Mouse (Mus musculus) hindbrain, postnatal 0 days (tissue): ENCODE data around the gene Rela. TPM values are rescaled to one million over a fixed set of nuclear protein-coding genes. Genes with fewer than 3 reads are reported as not detected.

Source experiments
- ATAC-seq: fragments of 200-750 bp; cut with Nextera tagmentation; 2 replicates; pipeline ENCODE4 v1.8.0; 2017; ENCODE audit warnings: mild to moderate bottlenecking, moderate TSS enrichment, moderate library complexity
- DNase-seq: peaks from one replicate; pipeline ENCODE4 v3.0.0-alpha.2; 2015; ENCODE audit warnings: low spot score
- H3K27ac ChIP-seq: fragments of 300-500 bp; sonication (generic); 2 replicates; pipeline ENCODE4 v1.5.1; 2014; ENCODE audit warnings: mild to moderate bottlenecking
- H3K27me3 ChIP-seq: fragments of 300-500 bp; sonication (generic); 2 replicates; pipeline ENCODE4 v1.6.1; 2014; ENCODE audit warnings: low read length, mixed read lengths; ENCODE audit not compliant: insufficient read depth
- H3K36me3 ChIP-seq: fragments of 300-500 bp; sonication (generic); 2 replicates; pipeline ENCODE4 v1.6.1; 2014; ENCODE audit warnings: low read length, mixed read lengths; ENCODE audit not compliant: insufficient read depth
- H3K4me1 ChIP-seq: fragments of 300-500 bp; sonication (generic); 2 replicates; pipeline ENCODE4 v1.6.1; 2014; ENCODE audit warnings: antibody characterized with exemption, low read length, mixed read lengths; ENCODE audit not compliant: insufficient read depth
- H3K4me2 ChIP-seq: fragments of 300-500 bp; sonication (generic); 2 replicates; pipeline ENCODE4 v1.6.1; 2014; ENCODE audit warnings: low read depth, mild to moderate bottlenecking, low read length, moderate library complexity, mixed read lengths
- H3K4me3 ChIP-seq: fragments of 300-500 bp; sonication (generic); 2 replicates; pipeline ENCODE4 v1.5.1; 2014; ENCODE audit warnings: low read length
- H3K9ac ChIP-seq: fragments of 300-500 bp; sonication (generic); replicated peaks from 2 replicates; pipeline ENCODE4 v1.6.1; 2014; ENCODE audit warnings: mild to moderate bottlenecking, low read length, moderate library complexity, mixed read lengths
- H3K9me3 ChIP-seq: fragments of 300-500 bp; sonication (generic); 2 replicates; pipeline ENCODE4 v1.6.1; 2016; ENCODE audit warnings: low read length, mixed read lengths
- CTCF ChIP-seq: IDR thresholded peaks from 2 replicates; pipeline ENCODE4 v1.5.1; 2016; ENCODE audit warnings: antibody characterized with exemption, control low read depth, low read depth
- WGBS: fragments of 180-500 bp; shearing (Covaris S2); extraction: QIAGEN DNeasy Blood & Tissue Kit; methylation state at CpG from one replicate; pipeline ENCODE4 v1.1.7; 2014; 5-methylcytosine and 5-hydroxymethylcytosine counted together
- polyA plus RNA-seq: library from polyadenylated mRNA; unstranded; fragments of >200 nt; fragmentation: Nextera tagmentation; extraction: Ambion mirVana; gene quantifications from 2 replicates; pipeline ENCODE4 v1.2.1, GENCODE M21; 2015
- total RNA-seq: library from RNA; depleted of rRNA; stranded (reverse); fragments of >200 nt; gene quantifications from 2 replicates; pipeline ENCODE4 v1.2.3, GENCODE M21; 2014

The Rela gene
- total and polyA plus RNA-seq, 2 experiments from 2014 or later: 30.3 to 40.8 TPM

DNA sequence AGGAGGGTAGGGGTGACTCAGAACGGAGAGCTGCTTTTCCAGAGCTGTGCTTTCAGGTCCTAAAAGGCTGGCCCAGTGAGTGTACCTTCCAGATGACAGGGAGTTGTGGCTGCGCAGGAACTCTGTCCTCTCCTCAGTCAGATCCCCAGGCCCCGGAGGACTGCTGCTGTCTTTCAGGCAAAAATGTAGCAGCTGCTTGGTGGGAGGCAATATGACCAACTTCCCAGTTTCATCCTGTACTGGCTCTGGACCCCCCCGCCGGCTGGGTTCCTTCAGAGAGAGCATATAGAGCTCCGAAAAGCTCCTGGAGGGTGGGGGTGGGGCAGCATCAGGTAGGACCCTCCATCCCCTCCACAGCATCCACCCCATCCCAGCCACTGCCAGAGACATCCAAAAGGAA, 15.3 kb downstream of the Rela start:
- H3K9ac ChIP-seq: no peak overlapping the region
- H3K9me3 ChIP-seq: no peaks in the 10 kb centered on the region
- H3K4me2 ChIP-seq: no peak overlapping the region
- peaks cover 9% of the 10 kb centered on the region; the same call in 1 of the 2 replicates for H3K27me3 ChIP-seq
- H3K36me3 ChIP-seq: peaks cover 3% of the 10 kb centered on the region; the same call in 1 of the 2 replicates
- no peak overlapping the region for H3K27ac ChIP-seq
- 85% methylated on average over 6 of the region's 6 CpGs for WGBS
- TF ChIP-seq CTCF: no peak
- peaks cover 24% of the 10 kb centered on the region for H3K4me1 ChIP-seq
- no peak overlapping the region for H3K4me3 ChIP-seq
- no peak for DNase-seq
- ATAC-seq: no peak

DNA sequence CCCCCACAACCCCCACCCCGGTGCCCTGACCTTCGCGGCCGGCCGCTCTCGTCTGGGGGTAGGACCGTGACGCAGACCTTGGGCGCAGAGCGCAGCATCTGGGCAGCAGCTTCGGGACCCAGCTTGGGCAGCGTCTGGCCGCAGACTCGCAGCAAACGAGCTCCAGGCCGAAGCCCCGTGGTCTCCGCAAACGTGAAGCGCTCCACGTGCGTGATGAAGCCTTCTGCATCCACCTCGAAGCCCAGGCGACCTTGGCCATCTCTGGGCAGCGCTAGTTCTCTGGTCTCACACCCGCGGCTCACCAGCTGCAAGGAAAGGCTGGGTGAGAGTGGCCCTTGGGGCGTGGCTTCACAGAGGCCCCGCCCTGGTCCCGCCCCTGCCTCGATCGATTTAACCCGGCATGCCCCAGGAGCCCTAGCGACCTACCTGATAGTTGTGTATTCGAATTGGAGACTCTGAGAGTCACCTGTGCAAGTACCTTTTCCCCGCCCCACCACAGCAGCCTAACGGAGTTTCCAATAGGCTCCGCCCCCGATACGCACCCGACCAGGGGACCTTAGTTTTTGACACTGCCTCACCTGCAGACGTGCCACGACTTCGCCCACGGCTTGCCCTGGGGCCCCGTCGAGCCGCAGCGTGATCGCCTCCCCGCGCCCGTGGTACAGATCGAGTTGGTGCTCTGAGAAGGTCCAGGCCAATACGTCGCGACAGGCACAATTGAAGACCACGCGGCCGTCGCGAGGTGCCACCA, 16.9 kb downstream of the Rela start:
- H3K9me3 ChIP-seq: no peaks in the 10 kb centered on the region
- peaks cover 15% of the 10 kb centered on the region; the same call in 1 of the 2 replicates for H3K4me1 ChIP-seq
- no peak for TF ChIP-seq CTCF
- no peaks in the 10 kb centered on the region for H3K36me3 ChIP-seq
- H3K27me3 ChIP-seq: peaks cover 9% of the 10 kb centered on the region; the same call in 1 of the 2 replicates
- no peak overlapping the region for H3K27ac ChIP-seq
- peak overlapping the region; percentile 61 for H3K4me2 ChIP-seq
- H3K4me3 ChIP-seq: peak overlapping the region; percentile 39
- peak overlapping the region; percentile 41 for H3K9ac ChIP-seq
- WGBS: 9% methylated on average over 62 of the region's 62 CpGs
- DNase-seq (peak; percentile 51), ATAC-seq (peak; percentile 72)

- no peak for TF ChIP-seq CTCF
- ATAC-seq (no peak), DNase-seq (peak; percentile 13)
- H3K4me2 ChIP-seq: peak overlapping the region; percentile 61
- H3K4me1 ChIP-seq: peaks cover 13% of the 10 kb centered on the region; the same call in 1 of the 2 replicates
- H3K27ac ChIP-seq: no peak overlapping the region
- 8% methylated on average over 43 of the region's 43 CpGs for WGBS
- H3K27me3 ChIP-seq: peaks cover 9% of the 10 kb centered on the region; the same call in 1 of the 2 replicates
- H3K4me3 ChIP-seq: peak overlapping the region; percentile 39
- no peaks in the 10 kb centered on the region for H3K9me3 ChIP-seq
- H3K36me3 ChIP-seq: no peaks in the 10 kb centered on the region
- peak overlapping the region; percentile 41; the same call in 1 of the 2 replicates for H3K9ac ChIP-seq
Observed at GRCm38 (mm10) chr19:5654720-5655298, 17.5 kb downstream of the Rela start.

DNA sequence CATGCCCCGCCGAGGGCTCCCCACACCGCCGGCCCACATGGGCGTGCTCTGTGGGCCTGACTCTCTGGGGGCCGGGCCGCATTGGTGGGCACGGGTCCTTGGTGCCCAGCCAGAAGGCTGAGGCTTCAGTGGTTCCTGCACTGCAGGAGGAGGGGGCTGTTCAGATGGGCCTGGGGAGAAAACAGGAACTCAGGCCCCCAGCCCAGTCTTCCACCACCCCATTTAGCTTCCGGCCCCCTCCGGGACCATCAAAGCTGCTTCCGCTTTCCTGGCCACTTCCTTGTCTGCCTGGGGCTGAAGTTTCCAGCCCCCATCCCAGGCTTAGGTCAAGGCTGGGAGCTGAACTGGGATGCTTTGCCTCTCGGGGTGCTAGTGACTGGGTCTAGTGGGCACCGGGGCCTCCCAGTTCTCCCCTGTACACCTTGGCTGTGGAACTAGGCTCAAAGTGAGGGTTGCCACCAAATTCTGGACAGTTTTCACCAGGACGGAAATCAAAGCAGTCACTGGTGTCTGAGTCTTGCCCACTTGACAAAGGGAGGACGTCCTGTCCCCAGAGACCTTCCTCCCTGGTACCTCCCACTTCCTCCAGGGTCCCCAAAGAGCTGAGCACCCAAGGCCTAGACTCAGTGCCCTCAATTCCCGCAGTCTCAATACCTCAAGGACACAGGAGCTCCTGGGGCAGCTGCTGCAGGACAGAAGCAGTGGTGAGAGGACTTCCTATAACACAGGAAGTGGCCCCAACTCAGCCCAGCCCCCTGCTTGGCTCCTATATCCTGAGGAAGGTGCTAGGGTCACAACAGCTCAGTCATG, 23.9 kb downstream of the Rela start:
- H3K4me2 ChIP-seq: peak overlapping the region; percentile 25; the same call in 1 of the 2 replicates
- ATAC-seq: no peak
- H3K27ac ChIP-seq: no peak overlapping the region
- no peaks in the 10 kb centered on the region for H3K4me1 ChIP-seq
- H3K27me3 ChIP-seq: no peaks in the 10 kb centered on the region
- H3K36me3 ChIP-seq: peaks cover 18% of the 10 kb centered on the region
- no peak for DNase-seq
- no peaks in the 10 kb centered on the region for H3K9me3 ChIP-seq
- H3K4me3 ChIP-seq: no peak overlapping the region
- 0 out of 2 replicates have a peak overlapping the region, but pooled peaks have one; percentile 13 for H3K9ac ChIP-seq
- TF ChIP-seq CTCF: no peak
- WGBS: 88% methylated on average over 16 of the region's 16 CpGs

DNA sequence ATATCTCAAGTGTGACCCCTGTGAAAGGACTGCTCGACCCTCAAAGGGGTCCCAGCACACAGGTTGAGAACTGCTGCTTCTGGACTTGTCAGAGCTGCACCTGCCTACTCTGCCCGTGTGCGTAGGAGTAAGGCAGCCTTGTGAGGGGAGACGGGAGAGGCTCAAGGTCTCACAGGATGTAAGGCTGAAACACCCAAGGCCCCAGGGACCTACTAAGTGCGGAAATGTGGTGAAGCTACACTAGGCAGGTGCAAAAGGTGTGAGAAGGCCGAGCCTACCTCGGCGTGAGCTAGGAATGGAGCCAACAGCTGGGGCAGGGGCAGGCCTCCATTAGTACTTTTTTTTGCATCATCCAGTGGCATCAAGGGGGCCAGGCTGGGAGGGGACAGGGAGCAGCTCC, 25.0 kb downstream of the Rela start:
- WGBS: 75% methylated on average over 8 of the region's 8 CpGs
- Histone ChIP-seq H3K4me1 (no peaks in the 10 kb centered on the region), H3K36me3 (peaks cover 30% of the 10 kb centered on the region), H3K4me2 (peak overlapping the region; percentile 53), H3K9ac (peak overlapping the region; percentile 38; the same call in 1 of the 2 replicates), H3K4me3 (peak overlapping the region; percentile 38; the same call in 1 of the 2 replicates), H3K27ac (no peak overlapping the region; the same call in 1 of the 2 replicates), H3K27me3 (no peaks in the 10 kb centered on the region), H3K9me3 (no peaks in the 10 kb centered on the region)
- DNase-seq (no peak), ATAC-seq (no peak)
- no peak for TF ChIP-seq CTCF
